Mouse (Mus musculus) mouse embryonic stem cell (cell line): ENCODE data around the gene Bmpr1b.

Source experiments
- in situ Hi-C, 2 experiments: fragments of 300-500 bp; cut with MboI; formaldehyde crosslinking; loops; 1 replicate in 1 of 2; 3 replicates in 1 of 2; pipeline ENCODE4 v1.14.3; 2019 to 2020; ENCODE audit warnings: low sequenced_read_pairs in 2 of 2, low pct_unique_long_range_greater_than_20kb in 1 of 2, mixed read lengths in 1 of 2; ENCODE audit not compliant: unreplicated experiment in 1 of 2

Gene Bmpr1b

GRCm38 (mm10) chr3:141936594-141937272 is 232.5 kb downstream of the Bmpr1b start:
- in situ Hi-C loops, result no loop called here

GRCm38 (mm10) chr3:141932956-141933355 is 236.3 kb downstream of the Bmpr1b start:
- in situ Hi-C loops, result no loop called here

- in situ Hi-C loops, result no loop called here
Measured at GRCm38 (mm10) chr3:141931372-141932092, 237.7 kb downstream of the Bmpr1b start.

GRCm38 (mm10) chr3:141923442-141923841 is 245.8 kb downstream of the Bmpr1b start:
- in situ Hi-C loops, result no loop called here

- in situ Hi-C loops, result no loop called here
Measured at GRCm38 (mm10) chr3:141921161-141921560, 248.1 kb downstream of the Bmpr1b start.

- in situ Hi-C loops, result no loop called here
Measured at GRCm38 (mm10) chr3:141919661-141920060, 249.6 kb downstream of the Bmpr1b start.

GRCm38 (mm10) chr3:141917166-141917565 is 252.1 kb downstream of the Bmpr1b start:
- in situ Hi-C loops, result no loop called here

GRCm38 (mm10) chr3:141915995-141916394 is 253.2 kb downstream of the Bmpr1b start:
- in situ Hi-C loops, result no loop called here

- in situ Hi-C loops, result no loop called here
Measured at GRCm38 (mm10) chr3:141914588-141914987, 254.6 kb downstream of the Bmpr1b start.

GRCm38 (mm10) chr3:141909136-141909535 is 260.1 kb downstream of the Bmpr1b start:
- in situ Hi-C loops, result no loop called here

GRCm38 (mm10) chr3:141905903-141906623 is 263.2 kb downstream of the Bmpr1b start:
- in situ Hi-C loops, result no loop called here

- in situ Hi-C loops, result no loop called here
Measured at GRCm38 (mm10) chr3:141900361-141900760, 268.9 kb downstream of the Bmpr1b start.

GRCm38 (mm10) chr3:141899521-141899920 is 269.7 kb downstream of the Bmpr1b start:
- in situ Hi-C loops, result no loop called here

GRCm38 (mm10) chr3:141897698-141898097 is 271.5 kb downstream of the Bmpr1b start:
- in situ Hi-C loops, result no loop called here

- in situ Hi-C loops, result no loop called here
Measured at GRCm38 (mm10) chr3:141896870-141897554, 272.2 kb downstream of the Bmpr1b start.

GRCm38 (mm10) chr3:141895096-141895495 is 274.1 kb downstream of the Bmpr1b start:
- in situ Hi-C loops, result no loop called here

GRCm38 (mm10) chr3:141890668-141891067 is 278.6 kb downstream of the Bmpr1b start:
- in situ Hi-C loops, result no loop called here

GRCm38 (mm10) chr3:141887476-141888274 is 281.6 kb downstream of the Bmpr1b start:
- in situ Hi-C loops, result no loop called here
